Mouse (Mus musculus) neural tube, embryonic 14.5 days (tissue): Measurements from ENCODE around the gene Zfp526. TPM values are rescaled to one million over a fixed set of nuclear protein-coding genes. Genes with fewer than 3 reads are reported as not detected.

Experiments
- ATAC-seq: fragments of 200-750 bp; cut with Nextera tagmentation; 2 replicates; pipeline ENCODE4 v1.8.0; 2017; ENCODE audit warnings: low read depth, mild to moderate bottlenecking, moderate TSS enrichment, moderate library complexity
- H3K27ac ChIP-seq: fragments of 300-500 bp; sonication (generic); 2 replicates; pipeline ENCODE4 v1.5.1; 2014; ENCODE audit warnings: low read depth, mild to moderate bottlenecking, control low read depth, low read length, moderate library complexity, mixed read lengths
- H3K27me3 ChIP-seq: fragments of 300-500 bp; sonication (generic); 2 replicates; pipeline ENCODE4 v1.6.1; 2014; ENCODE audit warnings: low read length; ENCODE audit not compliant: control insufficient read depth, insufficient read depth
- H3K36me3 ChIP-seq: fragments of 300-500 bp; sonication (generic); 2 replicates; pipeline ENCODE4 v1.6.1; 2014; ENCODE audit warnings: low read length, mixed read lengths; ENCODE audit not compliant: control insufficient read depth, insufficient read depth
- H3K4me1 ChIP-seq: fragments of 300-500 bp; sonication (generic); 2 replicates; pipeline ENCODE4 v1.6.1; 2014; ENCODE audit warnings: low read length; ENCODE audit not compliant: control insufficient read depth, insufficient read depth
- H3K4me2 ChIP-seq: fragments of 300-500 bp; sonication (generic); 2 replicates; pipeline ENCODE4 v1.6.1; 2014; ENCODE audit warnings: mild to moderate bottlenecking, low read depth, low read length, control low read depth
- H3K4me3 ChIP-seq: fragments of 300-500 bp; sonication (generic); 2 replicates; pipeline ENCODE4 v1.5.1; 2014; ENCODE audit warnings: low read depth, low read length, control low read depth, mixed read lengths
- H3K9ac ChIP-seq: fragments of 300-500 bp; sonication (generic); replicated peaks from 2 replicates; pipeline ENCODE4 v1.6.1; 2014; ENCODE audit warnings: low read depth, mild to moderate bottlenecking, control low read depth, low read length, mixed read lengths
- H3K9me3 ChIP-seq: fragments of 300-500 bp; sonication (generic); 2 replicates; pipeline ENCODE4 v1.6.1; 2016; ENCODE audit warnings: low read length; ENCODE audit not compliant: control insufficient read depth
- WGBS: fragments of 180-500 bp; shearing (Covaris S2); extraction: QIAGEN DNeasy Blood & Tissue Kit; methylation state at CpG from one replicate; pipeline ENCODE4 v1.1.7; 2014; 5-methylcytosine and 5-hydroxymethylcytosine counted together
- polyA plus RNA-seq: library from polyadenylated mRNA; unstranded; fragments of >200 nt; fragmentation: Nextera tagmentation; extraction: Ambion mirVana; gene quantifications from 2 replicates; pipeline ENCODE4 v1.2.1, GENCODE M21; 2014

The Zfp526 gene
- 1.7 and 2.8 TPM in 2 replicates for polyA plus RNA-seq

GRCm38 (mm10) chr7:25221102-25221883 is at the start of gene Zfp526:
Zfp526 (plus strand) TSS chr7:25221425.
- peak; percentile 96 for ATAC-seq
- H3K4me1 ChIP-seq = peaks cover 21% of the 10 kb centered on the region
- no peaks in the 10 kb centered on the region for H3K27me3 ChIP-seq
- no peaks in the 10 kb centered on the region for H3K9me3 ChIP-seq
- H3K9ac ChIP-seq = peak within 1 kb of the TSS; percentile 51
- H3K4me3 ChIP-seq = peak within 1 kb of the TSS; percentile 45
- peak within 1 kb of the TSS; percentile 70 for H3K4me2 ChIP-seq
- peak within 1 kb of the TSS; percentile 82 for H3K27ac ChIP-seq
- H3K36me3 ChIP-seq = peaks cover 17% of the 10 kb centered on the region
- WGBS = under 1% methylated on average over 43 of the region's 45 CpGs

GRCm38 (mm10) chr7:25172669-25173068 is 48.6 kb upstream of the Zfp526 start:
- H3K4me1 ChIP-seq = peaks cover 16% of the 10 kb centered on the region
- H3K27ac ChIP-seq = peak overlapping the region; percentile 48; the same call in 1 of the 2 replicates
- WGBS = 32% methylated on average over 5 of the region's 5 CpGs

GRCm38 (mm10) chr7:25174343-25174742 is 46.9 kb upstream of the Zfp526 start:
- H3K4me3 ChIP-seq = no peak overlapping the region
- H3K27me3 ChIP-seq = no peaks in the 10 kb centered on the region
- H3K4me2 ChIP-seq = peak overlapping the region; percentile 19; the same call in 1 of the 2 replicates
- no peak overlapping the region for H3K9ac ChIP-seq
- H3K27ac ChIP-seq = peak overlapping the region; percentile 7; the same call in 1 of the 2 replicates
- peaks cover 18% of the 10 kb centered on the region for H3K4me1 ChIP-seq
- no peaks in the 10 kb centered on the region for H3K36me3 ChIP-seq
- ATAC-seq = no peak
- no peaks in the 10 kb centered on the region for H3K9me3 ChIP-seq
- WGBS = 31% methylated on average over 11 of the region's 11 CpGs

More at GRCm38 (mm10) chr7:25172669-25173068, 48.6 kb upstream of the Zfp526 start:
- Histone ChIP-seq H3K9ac (0 out of 2 replicates have a peak overlapping the region, but pooled peaks have one; percentile 11), H3K36me3 (no peaks in the 10 kb centered on the region), H3K4me2 (no peak overlapping the region), H3K4me3 (no peak overlapping the region), H3K9me3 (no peaks in the 10 kb centered on the region), H3K27me3 (no peaks in the 10 kb centered on the region)
- no peak for ATAC-seq

GRCm38 (mm10) chr7:25178317-25178716 is 42.9 kb upstream of the Zfp526 start:
- Histone ChIP-seq H3K36me3 (no peaks in the 10 kb centered on the region), H3K27ac (peak overlapping the region; percentile 99), H3K4me1 (peaks cover 31% of the 10 kb centered on the region), H3K4me3 (peak overlapping the region; percentile 68), H3K9ac (peak overlapping the region; percentile 96), H3K9me3 (no peaks in the 10 kb centered on the region), H3K4me2 (peak overlapping the region; percentile 61), H3K27me3 (no peaks in the 10 kb centered on the region)
- WGBS = under 1% methylated on average over 16 of the region's 17 CpGs
- ATAC-seq = no peak

- peak; percentile 73 for ATAC-seq
- peak overlapping the region; percentile 99 for H3K27ac ChIP-seq
- under 1% methylated on average over 56 of the region's 56 CpGs for WGBS
- peak overlapping the region; percentile 61 for H3K4me2 ChIP-seq
- peak overlapping the region; percentile 96 for H3K9ac ChIP-seq
- H3K9me3 ChIP-seq = no peaks in the 10 kb centered on the region
- no peaks in the 10 kb centered on the region for H3K27me3 ChIP-seq
- H3K4me1 ChIP-seq = peaks cover 31% of the 10 kb centered on the region
- H3K4me3 ChIP-seq = peak overlapping the region; percentile 68
- H3K36me3 ChIP-seq = no peaks in the 10 kb centered on the region
Measured at GRCm38 (mm10) chr7:25178787-25179605, 42.2 kb upstream of the Zfp526 start.

GRCm38 (mm10) chr7:25179606-25180161 is 41.5 kb upstream of the Zfp526 start, which contains the start of gene Pou2f2:
Pou2f2 (minus strand) TSS chr7:25179726.
- H3K36me3 ChIP-seq = no peaks in the 10 kb centered on the region
- no peaks in the 10 kb centered on the region for H3K27me3 ChIP-seq
- peak within 1 kb of the TSS; percentile 61 for H3K4me2 ChIP-seq
- peaks cover 27% of the 10 kb centered on the region for H3K4me1 ChIP-seq
- WGBS = under 1% methylated on average over 48 of the region's 56 CpGs
- ATAC-seq = peak; percentile 94
- no peaks in the 10 kb centered on the region for H3K9me3 ChIP-seq
- H3K9ac ChIP-seq = peak within 1 kb of the TSS; percentile 96
- H3K27ac ChIP-seq = peak within 1 kb of the TSS; percentile 99
- peak within 1 kb of the TSS; percentile 68 for H3K4me3 ChIP-seq

DNA sequence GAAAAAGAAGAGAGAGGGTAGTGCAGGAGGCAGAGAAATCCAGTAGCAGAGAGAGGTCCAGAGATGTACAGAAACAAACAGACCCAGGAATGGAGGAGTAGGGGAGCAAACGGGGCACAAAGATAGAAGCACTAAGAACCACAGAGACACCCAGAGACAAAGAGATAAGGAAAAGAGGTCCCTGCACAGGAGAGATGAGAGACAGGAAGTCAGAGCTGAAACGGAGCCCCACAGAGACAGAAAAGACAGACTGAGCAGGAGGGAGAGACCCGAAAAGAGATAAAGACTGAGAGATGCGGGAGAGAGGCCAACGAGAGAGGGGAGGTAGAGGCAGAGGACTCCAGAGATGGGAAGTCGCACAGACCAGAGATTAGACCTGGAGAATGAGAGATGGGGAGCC is 40.7 kb upstream of the Zfp526 start:
- H3K9ac ChIP-seq = peak overlapping the region; percentile 96; the same call in 1 of the 2 replicates
- peaks cover 27% of the 10 kb centered on the region for H3K4me1 ChIP-seq
- ATAC-seq = no peak
- no peaks in the 10 kb centered on the region for H3K27me3 ChIP-seq
- no peaks in the 10 kb centered on the region for H3K9me3 ChIP-seq
- peak overlapping the region; percentile 61 for H3K4me2 ChIP-seq
- H3K4me3 ChIP-seq = peak overlapping the region; percentile 68
- peak overlapping the region; percentile 99 for H3K27ac ChIP-seq
- H3K36me3 ChIP-seq = no peaks in the 10 kb centered on the region
- WGBS = 4% methylated on average over 6 of the region's 6 CpGs

DNA sequence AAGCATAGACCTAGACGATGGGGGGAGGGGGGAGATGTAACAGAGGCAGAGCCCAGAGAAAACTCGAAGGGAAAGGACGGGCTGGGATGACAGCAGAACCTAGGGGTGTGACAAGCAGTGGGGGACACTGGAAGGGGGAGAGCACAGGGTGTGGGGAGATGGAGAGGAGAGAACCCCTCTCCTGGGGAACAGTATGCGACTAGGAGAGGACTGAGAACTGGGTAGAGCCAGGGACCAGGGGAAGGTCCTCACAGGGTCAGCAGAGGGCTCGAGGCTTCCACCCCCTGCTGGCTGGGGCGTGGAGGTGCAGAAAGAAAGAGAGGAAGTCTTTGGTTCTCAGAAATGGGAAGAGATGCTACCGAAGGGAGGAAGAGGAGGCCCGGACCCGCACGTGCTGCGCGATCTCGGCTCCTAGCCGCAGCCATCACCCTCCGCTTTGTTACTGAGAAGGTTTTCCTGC is 39.9 kb upstream of the Zfp526 start:
- H3K9me3 ChIP-seq = no peaks in the 10 kb centered on the region
- H3K36me3 ChIP-seq = no peaks in the 10 kb centered on the region
- H3K9ac ChIP-seq = peak overlapping the region; percentile 32; the same call in 1 of the 2 replicates
- no peaks in the 10 kb centered on the region for H3K27me3 ChIP-seq
- peak overlapping the region; percentile 38 for H3K4me2 ChIP-seq
- ATAC-seq = no peak
- no peak overlapping the region for H3K27ac ChIP-seq
- peaks cover 26% of the 10 kb centered on the region for H3K4me1 ChIP-seq
- H3K4me3 ChIP-seq = no peak overlapping the region; the same call in 1 of the 2 replicates
- under 1% methylated on average over 15 of the region's 15 CpGs for WGBS
